9 mouse cellular contexts compared by ENCODE assay signal in genomic region chr2:144164986-144165821, GRCm38 (mm10).
DNase-seq lines count a peak whose midpoint lies in the region; ATAC-seq and TF ChIP-seq lines count a peak whose summit lies in the region.
"Had no signal": no experiment of that assay in that cellular context is flagged by ENCODE, and none has a peak within 500 bp of the region (broad histone marks: within the 10 kb centered on the region; RNA-seq: fewer than 3 reads in every experiment).

No protein-coding gene starts in this region.

- H3K4me2 ChIP-seq in heart, embryonic 11.5 days = peak overlapping the region; percentile 81
- peak overlapping the region; percentile 88 for H3K4me2 ChIP-seq in kidney, embryonic 15.5 days

- H3K36me3 ChIP-seq in heart, embryonic 11.5 days (ENCODE audit: control insufficient read depth, insufficient read depth, low read length) = no peaks in the 10 kb centered on the region
- no peaks in the 10 kb centered on the region for H3K36me3 ChIP-seq in kidney, embryonic 15.5 days
- H3K36me3 ChIP-seq in liver, adult 2 months (ENCODE audit: control insufficient read depth, insufficient read depth, low read length) = no peaks in the 10 kb centered on the region
- H3K36me3 ChIP-seq: G1E had no signal

- H3K27ac ChIP-seq in embryonic fibroblast, embryonic 13.5 days (ENCODE audit: insufficient read depth, low read length) = peak overlapping the region; percentile 99
- peak overlapping the region; percentile 98 for H3K27ac ChIP-seq in heart, embryonic 11.5 days (ENCODE audit: low read depth, low read length)
- peak overlapping the region; percentile 97 for H3K27ac ChIP-seq in kidney, embryonic 15.5 days
- H3K27ac ChIP-seq in liver, adult 2 months (replicated peaks; ENCODE audit: insufficient read depth, low read depth, low read length) = peak overlapping the region; percentile 97

- H3K9ac ChIP-seq in heart, embryonic 11.5 days (ENCODE audit: low read depth, low read length) = peak overlapping the region; percentile 93
- peak overlapping the region; percentile 80 for H3K9ac ChIP-seq in kidney, embryonic 15.5 days
- H3K9ac ChIP-seq in liver, adult 2 months (ENCODE audit: low read depth, low read length) = peak overlapping the region; percentile 95

- H3K4me1 ChIP-seq in embryonic fibroblast, embryonic 13.5 days (ENCODE audit: control insufficient read depth, insufficient read depth, low read length) = peaks cover 12% of the 10 kb centered on the region; the same call in 1 of the 2 replicates
- H3K4me1 ChIP-seq in heart, embryonic 11.5 days (ENCODE audit: control insufficient read depth, insufficient read depth, low read length) = peaks cover 7% of the 10 kb centered on the region
- H3K4me1 ChIP-seq in kidney, embryonic 15.5 days = peaks cover 74% of the 10 kb centered on the region
- peaks cover 33% of the 10 kb centered on the region for H3K4me1 ChIP-seq in liver, adult 2 months (ENCODE audit: control insufficient read depth, insufficient read depth, low read length)

- H3K9me3 ChIP-seq in heart, embryonic 11.5 days (replicated peaks; ENCODE audit: control insufficient read depth, low read length) = no peaks in the 10 kb centered on the region
- no peaks in the 10 kb centered on the region for H3K9me3 ChIP-seq in kidney, embryonic 15.5 days (replicated peaks)
- H3K9me3 ChIP-seq: G1E had no signal

- TF ChIP-seq CTCF in embryonic fibroblast, embryonic 13.5 days (IDR thresholded peaks at IDR 0.05; ENCODE audit: borderline replicate concordance, insufficient read depth, low read length) = no peak
- TF ChIP-seq CTCF in liver, adult 2 months (IDR thresholded peaks at IDR 0.05; ENCODE audit: low read depth, low read length) = no peak

- no peaks in the 10 kb centered on the region for H3K79me2 ChIP-seq in liver, adult 2 months (ENCODE audit: control insufficient read depth, insufficient read depth, low read length)

- H3K4me3 ChIP-seq in embryonic fibroblast, embryonic 13.5 days (ENCODE audit: insufficient read depth, low read length) = peak overlapping the region; percentile 62
- peak overlapping the region; percentile 71 for H3K4me3 ChIP-seq in heart, embryonic 11.5 days (ENCODE audit: low read depth, low read length)
- peak overlapping the region; percentile 72 for H3K4me3 ChIP-seq in kidney, embryonic 15.5 days (replicated peaks)
- peak overlapping the region; percentile 88 for H3K4me3 ChIP-seq in liver, adult 2 months (ENCODE audit: insufficient read depth, low read depth, low read length)

- TF ChIP-seq POLR2A in embryonic fibroblast, embryonic 13.5 days (IDR thresholded peaks at IDR 0.05; ENCODE audit: low read depth, low read length) = peak; percentile 34
- TF ChIP-seq POLR2A in liver, adult 2 months (IDR thresholded peaks at IDR 0.05; ENCODE audit: extremely low read depth, insufficient read depth, low read length) = peak; percentile 64; the same call in 1 of the 2 replicates

- peak; percentile 94 for DNase-seq in 3T3-L1 (ENCODE audit: low read depth, low spot score)
- DNase-seq in adrenal gland, postnatal 36 days = peak; percentile 84 to 88
- DNase-seq in liver, adult 2 months (ENCODE audit: extremely low read depth, low read depth, low spot score) = peak; percentile 86
- DNase-seq in monocyte, adult 2 months (ENCODE audit: low read depth in 1 of 2, low spot score in 2 of 2) = peak; percentile 48 to 62
- DNase-seq in spleen, postnatal 36 days (ENCODE audit: low spot score in 2 of 2) = peak; percentile 57 to 60

- under 1% methylated on average over 36 of the region's 37 CpGs for WGBS in heart, embryonic 11.5 days (ENCODE audit: insufficient replicate concordance)
- under 1% methylated on average over 37 of the region's 37 CpGs for WGBS in kidney, embryonic 15.5 days
- WGBS in liver, adult 2 months = under 1% methylated on average over 37 of the region's 37 CpGs

- H3K27me3 ChIP-seq in heart, embryonic 11.5 days (ENCODE audit: control insufficient read depth, insufficient read depth, low read length) = no peaks in the 10 kb centered on the region
- H3K27me3 ChIP-seq in kidney, embryonic 15.5 days = no peaks in the 10 kb centered on the region
- H3K27me3 ChIP-seq in liver, adult 2 months (ENCODE audit: control insufficient read depth, insufficient read depth, low read length) = no peaks in the 10 kb centered on the region

- peak; percentile 73 for ATAC-seq in heart, embryonic 11.5 days (replicated peaks; ENCODE audit: insufficient number of reproducible peaks, low FRiP score, low TSS enrichment)
- ATAC-seq in kidney, embryonic 15.5 days (replicated peaks; ENCODE audit: low FRiP score) = peak; percentile 66

Comparison
In these comparisons a context has a peak if more than half of its experiments do, and no peak if none do; other contexts are left out.
1. Peak in every context shown above with its lines: DNase-seq, ATAC-seq, H3K4me3 ChIP-seq and H3K27ac ChIP-seq.